Mouse (Mus musculus) thymus, postnatal 0 days (tissue): ENCODE measurements around the gene Dstyk. TPM values are rescaled to one million over a fixed set of nuclear protein-coding genes. Genes with fewer than 3 reads are reported as not detected.
"Not testable (repeated sequence)": the region's sequence is repeated elsewhere in the genome, so short reads cannot be mapped to it uniquely, and the experiment has no call there.

ENCODE experiments used
- DNase-seq: peaks from one replicate; pipeline ENCODE4 v3.0.0-alpha.2; 2015; ENCODE audit warnings: low spot score
- polyA plus RNA-seq: library from polyadenylated mRNA; unstranded; fragments of >200 nt; fragmentation: Nextera tagmentation; extraction: Ambion mirVana; gene quantifications from 2 replicates; pipeline ENCODE4 v1.2.1, GENCODE M21; 2015

The Dstyk gene
- polyA plus RNA-seq, 1 experiment from 2014 or later, result 4.8 TPM

DNA sequence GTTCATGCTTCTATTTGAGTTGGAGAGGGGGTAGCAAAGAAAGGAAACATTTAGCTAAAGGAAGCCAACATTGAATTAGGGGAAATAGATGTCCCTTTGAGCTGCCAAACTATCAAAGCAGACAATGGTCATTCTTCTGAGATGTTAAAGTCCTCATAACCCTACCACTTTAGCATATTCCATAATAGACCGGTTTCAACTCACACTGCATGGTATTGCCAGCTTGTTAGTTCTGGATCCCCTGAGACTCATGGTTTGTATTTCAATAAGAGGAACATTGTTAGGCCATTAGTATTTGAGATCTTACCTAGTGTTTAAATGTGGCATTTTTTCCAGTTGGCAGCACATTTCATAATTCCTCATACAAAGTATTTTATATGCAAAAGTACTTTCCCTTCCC is 19.6 kb downstream of the Dstyk start:
- no peak for DNase-seq

DNA sequence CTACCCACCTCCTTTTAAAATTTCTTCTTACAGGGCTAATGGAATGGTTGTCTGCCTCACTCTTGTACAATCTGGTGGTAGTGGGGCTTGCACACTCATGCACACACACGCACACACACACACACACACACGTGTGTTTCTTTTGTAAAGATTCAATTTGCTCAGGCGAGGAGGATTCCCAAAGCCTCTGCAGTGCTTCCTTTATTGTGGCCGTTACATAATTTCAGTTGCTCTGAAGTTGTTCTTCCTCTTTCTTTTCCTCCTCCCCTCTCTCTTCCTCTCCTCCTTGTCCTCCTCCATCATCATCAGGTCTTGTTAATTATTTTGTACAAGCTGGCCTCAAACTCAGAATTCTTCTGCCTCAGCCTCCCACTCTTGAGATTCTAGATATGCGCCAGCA is 20.0 kb downstream of the Dstyk start:
- DNase-seq, result no peak

DNA sequence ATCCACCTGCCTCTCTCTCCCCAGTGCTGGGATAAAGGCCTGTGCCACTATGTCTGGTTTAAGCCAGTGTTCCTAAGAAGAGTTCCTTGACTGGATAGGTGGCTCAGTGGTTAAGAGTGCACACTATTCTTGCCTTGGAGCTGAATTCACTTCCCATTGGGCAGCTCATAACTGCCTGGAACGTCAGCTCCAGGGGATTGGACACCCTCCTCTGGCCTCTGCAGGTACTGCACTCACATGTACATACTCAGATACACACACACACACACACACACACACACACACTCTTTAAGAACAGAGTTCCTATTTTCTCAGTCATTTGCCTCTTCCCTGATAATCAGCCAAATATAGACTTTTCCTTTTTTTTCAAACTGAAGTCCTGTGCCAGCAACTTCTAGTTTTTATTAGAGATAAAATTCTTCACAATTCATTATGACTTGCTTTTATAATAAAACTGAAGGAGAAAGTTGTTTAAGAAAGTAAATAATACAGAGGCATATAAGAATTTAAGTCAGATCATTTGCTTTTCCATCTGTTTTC is 23.6 kb downstream of the Dstyk start:
- no peak for DNase-seq

DNA sequence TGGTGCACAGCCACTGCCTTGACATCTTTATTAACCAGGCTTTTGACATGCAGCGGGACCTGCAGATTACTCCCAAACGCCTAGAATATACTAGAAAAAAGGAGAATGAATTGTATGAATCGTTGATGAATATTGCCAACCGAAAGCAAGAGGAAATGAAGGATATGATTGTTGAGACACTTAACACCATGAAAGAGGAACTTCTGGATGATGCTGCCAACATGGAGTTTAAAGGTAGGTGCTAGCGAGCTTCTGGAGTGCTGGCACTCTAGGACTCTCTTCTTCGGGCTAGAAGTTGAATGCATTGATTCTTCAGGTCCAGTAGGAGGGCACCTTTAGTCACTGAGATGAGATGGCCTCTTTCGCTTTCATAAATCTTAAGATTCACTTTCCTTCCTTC is 32.4 kb downstream of the Dstyk start:
- DNase-seq, result no peak

DNA sequence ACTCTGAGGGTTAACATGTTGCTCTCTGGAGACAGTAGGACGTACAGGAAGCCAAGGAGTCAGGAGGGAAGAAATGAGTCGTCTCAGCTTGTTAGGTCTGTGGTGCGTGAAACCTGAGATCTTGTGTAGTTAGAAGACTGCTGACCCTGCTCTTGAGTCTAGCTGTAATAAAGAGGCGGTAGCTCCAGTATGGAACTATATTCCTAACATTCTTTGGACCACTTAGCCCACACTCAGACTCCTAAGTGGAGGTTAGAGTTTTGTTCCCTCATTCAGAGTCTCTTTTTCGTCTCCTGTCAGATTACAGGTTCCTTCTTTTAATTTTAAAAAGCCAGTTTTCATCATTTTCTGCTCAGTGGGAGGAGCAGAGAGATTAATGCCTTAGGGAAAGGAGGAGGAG is 47.3 kb downstream of the Dstyk start:
- no peak for DNase-seq

DNA sequence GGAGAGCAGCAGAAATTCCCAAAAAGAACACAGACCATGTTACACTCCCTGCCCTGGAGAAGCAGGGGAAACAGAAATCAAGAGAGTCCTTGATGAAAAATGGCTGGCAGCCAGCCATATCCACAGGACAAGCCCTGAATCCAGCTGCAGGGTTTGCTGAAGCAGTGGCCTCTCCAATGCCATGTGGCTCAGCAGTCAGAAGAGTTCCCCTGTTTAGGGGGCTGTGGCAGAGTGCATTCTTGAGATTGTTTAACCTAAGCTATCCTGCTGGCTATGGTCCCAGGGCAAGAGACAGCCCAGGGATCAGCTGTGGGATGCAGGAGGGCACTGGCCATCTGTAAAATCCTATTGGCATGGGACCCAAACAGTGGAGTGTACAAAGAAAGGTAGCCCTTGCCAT is 51.6 kb downstream of the Dstyk start:
- DNase-seq, result no peak

DNA sequence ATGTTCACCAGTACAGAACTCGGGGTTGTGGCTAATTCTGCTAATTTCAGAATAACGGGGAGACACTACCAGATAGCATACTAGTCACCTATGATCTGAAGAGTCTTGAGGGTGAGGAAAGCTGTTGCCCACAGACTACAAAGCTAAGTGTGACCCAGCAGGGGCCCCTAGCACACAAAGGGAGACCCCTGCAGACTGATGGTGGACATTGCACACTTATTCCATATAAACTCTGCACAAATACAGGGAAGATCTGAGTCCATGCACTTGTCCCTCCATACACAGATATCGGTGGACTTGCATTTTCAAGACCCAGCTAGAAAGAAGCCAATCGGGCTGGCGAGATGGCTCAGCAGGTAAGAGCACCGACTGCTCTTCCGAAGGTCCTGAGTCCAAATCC is 52.2 kb downstream of the Dstyk start:
- DNase-seq, result no peak

DNA sequence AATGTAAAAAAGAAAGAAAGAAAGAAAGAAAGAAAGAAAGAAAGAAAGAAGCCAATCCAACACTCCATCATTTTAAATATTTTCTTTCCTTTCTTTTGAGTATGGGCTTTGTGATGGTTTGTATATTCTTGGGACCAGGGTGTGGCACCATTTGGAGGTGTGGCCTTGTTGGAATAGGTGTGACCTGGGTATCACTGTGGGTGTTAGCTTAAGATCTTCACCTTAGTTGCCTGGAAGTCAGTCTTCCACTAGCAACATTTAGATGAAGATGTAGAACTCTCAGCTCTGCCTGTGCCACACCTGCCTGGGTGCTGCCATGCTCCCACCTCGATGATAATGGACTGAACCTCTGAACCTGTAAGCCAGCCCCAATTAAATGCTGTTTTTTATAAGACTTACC is 52.7 kb downstream of the Dstyk start:
- DNase-seq, result not testable (repeated sequence)

DNA sequence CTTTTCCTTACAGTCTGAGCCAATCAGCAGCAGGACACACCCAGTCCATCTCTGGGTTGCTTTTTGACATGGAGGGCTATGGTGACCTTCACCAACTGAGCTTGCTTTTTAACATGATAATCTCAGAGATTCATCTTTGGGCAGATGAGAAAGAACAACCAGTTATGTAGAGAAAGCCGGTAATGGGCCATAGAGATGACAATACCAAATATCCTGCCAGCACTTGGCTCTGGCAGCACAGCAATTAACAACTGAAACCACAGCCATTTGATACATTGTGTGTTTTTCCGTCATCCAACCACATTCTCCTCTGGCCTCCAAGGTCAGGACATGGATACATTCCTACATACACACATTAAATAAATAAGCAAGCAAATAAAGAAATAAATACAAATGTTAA is 53.7 kb downstream of the Dstyk start:
- no peak for DNase-seq

DNA sequence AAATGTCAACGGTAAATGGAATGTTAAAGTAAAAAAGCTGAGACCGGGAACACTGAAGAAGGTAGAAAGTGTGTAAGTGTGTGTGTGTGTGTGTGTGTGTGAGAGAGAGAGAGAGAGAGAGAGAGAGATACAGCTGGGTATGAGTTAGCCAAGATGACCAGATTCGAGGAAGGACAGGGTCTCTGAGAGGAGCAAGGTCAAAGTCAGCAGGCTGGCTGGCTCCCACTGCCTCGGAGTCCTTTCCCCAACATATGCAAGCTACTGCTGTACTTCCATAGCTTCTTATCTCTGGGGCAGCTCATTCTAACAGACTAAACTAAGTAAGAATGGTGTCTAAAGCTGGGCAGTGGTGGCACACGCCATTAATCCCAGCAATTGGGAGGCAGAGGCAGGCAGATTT is 54.1 kb downstream of the Dstyk start:
- no peak for DNase-seq

DNA sequence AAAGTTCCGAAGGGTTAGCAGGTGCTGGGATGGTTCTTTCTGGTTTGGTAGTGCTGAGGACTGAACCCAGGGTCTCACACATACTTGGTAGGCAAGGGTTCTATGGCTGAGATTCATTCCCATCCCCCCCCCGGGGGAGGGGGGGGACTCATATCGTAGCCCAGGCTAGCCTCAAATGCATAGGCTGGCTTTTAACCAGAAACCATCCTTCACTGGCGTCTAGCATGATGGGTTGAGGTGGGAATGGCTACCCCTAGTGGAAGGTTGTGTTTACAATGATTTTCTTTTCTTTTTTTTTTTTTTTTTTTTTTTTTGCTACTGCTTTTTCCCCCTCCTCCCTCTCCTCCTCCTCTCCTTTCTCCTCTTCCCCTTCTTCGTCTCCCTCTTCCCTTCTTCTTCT is 55.2 kb downstream of the Dstyk start:
- DNase-seq, result peak; percentile 6

DNA sequence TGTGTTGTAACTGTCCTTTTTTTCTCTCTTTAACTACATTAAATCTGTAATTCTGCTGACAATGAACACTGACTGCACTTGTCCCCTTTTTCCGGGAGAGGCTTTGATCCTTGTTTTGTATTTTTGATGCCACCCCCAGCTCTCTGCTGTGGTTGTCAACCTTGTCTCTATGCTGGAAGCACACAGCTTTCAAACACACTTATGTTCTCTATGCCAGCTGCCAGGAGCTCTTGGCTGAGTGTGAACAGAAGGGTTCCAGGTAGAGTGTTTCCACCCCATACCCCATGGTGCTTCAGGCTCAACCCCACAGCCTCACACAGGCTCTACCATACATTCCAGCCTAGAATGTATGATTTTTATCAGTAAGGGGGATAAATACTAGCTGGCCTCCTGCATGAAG is 57.1 kb downstream of the Dstyk start:
- no peak for DNase-seq

DNA sequence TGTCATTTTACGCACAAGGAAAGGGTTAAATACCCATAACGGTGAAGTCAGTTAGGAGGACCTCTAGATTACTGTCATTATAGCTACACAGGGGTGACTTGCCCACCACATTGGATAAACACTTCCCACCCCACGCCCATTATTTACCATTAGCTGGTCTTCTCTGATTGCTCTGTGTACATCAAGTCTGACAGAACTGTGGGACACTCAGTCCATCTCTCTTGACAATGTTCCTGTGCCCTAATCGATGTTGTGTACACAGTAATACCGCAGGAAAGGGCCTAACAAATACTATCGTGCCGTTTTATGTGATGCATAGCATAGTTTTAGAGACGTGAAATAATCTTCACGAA is 59.2 kb downstream of the Dstyk start:
- DNase-seq, result no peak

DNA sequence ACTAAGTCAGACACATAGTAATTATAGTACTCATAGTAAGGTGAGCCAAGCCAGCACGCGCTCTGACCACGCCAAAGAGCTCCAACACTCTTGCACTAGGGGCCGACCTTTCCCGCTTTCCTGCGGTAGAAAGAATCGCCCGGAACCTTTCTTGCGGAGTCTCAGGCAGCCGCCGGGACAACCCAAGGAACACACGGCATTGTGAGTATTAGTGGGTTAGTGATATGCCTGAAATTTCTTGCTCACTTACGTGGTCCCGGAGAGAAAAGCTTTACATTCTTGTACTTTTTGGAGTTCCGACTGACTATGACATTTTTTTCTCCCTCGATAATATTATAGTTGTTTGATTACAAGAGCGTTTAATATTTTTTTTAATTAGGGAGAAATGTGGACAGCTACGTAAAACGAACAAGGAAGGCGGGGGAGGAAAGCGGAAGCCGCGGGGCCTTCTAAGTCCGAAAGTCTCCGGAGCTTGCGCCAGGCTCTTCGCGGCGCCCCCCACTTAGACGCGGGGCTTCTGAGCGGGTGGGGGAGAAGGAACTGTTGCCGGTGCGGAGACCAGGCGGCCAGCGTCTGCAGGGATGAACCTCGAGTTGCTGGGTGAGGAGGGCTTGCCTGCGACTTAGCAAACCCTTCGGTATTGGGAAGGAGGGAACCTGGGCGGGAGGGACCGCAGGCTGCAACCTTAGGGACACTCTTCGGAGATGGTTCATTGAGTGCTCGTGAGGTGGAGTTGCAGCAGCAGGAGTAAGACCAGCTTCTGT is 59.8 kb downstream of the Dstyk start, which contains the start of gene Rbbp5:
Gene Rbbp5, plus strand, starts transcription at position 438 of the 764 bp plus-strand sequence.
- peak; percentile 91 for DNase-seq

DNA sequence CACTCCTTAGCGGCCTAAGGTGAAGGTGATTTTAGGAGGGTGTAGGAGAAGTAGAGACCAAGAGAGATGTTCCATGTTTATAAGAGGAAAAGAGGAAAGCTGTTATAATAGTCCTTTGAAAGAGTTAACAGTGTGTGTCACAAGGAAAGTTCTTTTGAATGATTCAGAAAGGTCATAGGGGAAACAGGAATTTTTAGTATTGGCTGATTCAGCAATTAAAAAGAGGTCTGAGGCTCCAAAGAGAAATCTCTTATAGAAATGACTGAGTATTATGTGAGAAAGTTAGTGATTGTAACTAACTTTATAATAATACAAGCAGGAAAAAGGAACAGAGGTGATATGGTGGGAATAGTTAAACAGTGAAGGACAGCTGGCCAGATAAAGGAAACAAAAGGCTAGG is 62.1 kb downstream of the Dstyk start:
- no peak for DNase-seq

DNA sequence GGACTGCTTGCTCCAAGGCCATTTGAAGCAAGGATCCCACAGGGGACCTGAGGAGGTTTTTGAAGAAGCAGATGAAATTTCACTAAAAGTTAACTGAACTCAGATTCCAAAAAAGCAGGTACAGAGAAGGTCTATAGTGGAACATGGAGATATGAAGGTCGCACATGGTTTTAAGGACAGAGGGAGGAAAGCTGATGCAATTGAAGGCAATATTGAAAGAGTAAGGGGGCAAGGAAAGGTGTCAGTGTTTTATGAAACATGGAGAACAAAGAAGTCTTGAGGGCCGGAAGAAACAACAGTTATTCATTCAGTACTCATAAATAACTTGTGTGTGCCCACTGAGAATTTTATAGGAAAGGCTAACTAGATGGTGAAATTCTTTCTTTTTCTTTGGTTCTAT is 64.3 kb downstream of the Dstyk start:
- DNase-seq, result no peak

DNA sequence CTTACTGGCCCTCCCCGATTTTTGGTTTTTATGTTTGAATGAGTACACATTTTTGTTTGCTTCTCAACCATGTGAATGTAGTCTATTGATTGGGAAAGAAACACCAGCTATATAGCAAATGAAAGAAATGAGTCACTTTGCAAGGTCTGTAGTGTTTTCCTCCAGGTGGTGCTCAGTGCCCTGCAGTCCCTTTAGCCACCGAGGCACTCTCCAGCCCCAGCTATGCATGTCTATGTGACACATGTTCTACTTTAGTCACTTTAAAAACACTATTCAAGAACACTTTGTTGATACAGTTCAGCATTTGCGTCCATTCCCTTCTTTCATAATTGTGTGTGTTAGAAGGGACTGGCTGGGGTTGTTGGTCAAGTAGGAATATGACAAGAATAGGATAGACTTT is 65.9 kb downstream of the Dstyk start:
- DNase-seq, result no peak

DNA sequence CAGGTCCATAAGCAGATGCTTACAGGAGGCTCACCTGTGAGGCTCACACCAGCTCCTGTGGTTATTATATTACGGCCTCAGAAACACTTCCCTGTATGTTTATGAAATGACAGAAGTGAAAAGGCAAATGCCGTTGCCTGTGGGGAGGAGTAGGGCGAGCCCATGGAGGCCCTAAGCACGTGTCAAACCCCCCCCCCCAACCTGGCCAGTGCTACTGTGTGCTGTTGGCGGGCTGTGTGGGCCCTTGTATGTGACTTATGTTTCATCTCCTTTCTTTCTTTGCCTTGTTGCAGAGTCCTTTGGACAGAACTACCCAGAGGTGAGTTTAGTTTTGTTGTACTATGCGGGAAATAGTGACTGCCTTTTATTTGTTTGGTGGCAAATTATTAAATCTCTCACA is 66.4 kb downstream of the Dstyk start:
- no peak for DNase-seq

DNA sequence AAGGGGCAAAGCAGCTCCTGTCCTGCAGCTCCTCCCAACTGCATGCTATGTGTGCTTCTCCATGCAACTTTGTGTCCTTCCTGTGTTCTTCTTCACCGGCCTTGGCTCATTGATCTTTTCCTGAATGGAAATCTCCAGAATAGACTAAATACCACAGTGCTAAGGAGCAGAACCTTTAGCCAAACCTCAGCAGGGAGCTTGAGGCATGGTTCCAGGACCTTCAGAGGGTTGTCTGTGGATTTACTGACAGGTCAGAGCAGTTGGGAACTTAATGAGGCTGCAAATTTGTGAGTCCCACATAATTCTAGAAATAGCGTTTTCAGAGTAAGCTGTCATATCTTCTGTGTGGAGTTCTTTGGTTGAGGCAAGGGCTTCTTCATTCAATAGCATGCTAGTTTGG is 83.2 kb downstream of the Dstyk start:
- DNase-seq, result no peak

DNA sequence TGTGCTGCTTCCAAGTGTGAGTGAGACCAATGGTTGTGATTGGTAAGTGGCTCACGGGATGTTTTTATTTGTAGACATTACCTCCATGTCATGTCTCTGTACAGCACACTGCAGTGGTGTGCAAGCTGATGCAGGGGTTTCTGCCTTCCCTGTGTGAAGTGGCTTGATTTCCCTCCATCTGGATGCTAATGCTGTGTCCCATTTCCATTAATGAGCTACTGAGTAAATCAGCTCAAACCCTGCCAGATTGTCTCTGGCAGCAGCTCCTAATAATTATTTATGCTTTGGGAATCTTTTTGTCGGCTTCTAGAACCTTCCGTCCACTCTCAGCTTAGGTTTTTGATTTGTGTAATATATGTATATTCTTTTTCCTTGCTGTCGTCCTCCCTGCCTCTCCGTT is 87.8 kb downstream of the Dstyk start:
- no peak for DNase-seq

DNA sequence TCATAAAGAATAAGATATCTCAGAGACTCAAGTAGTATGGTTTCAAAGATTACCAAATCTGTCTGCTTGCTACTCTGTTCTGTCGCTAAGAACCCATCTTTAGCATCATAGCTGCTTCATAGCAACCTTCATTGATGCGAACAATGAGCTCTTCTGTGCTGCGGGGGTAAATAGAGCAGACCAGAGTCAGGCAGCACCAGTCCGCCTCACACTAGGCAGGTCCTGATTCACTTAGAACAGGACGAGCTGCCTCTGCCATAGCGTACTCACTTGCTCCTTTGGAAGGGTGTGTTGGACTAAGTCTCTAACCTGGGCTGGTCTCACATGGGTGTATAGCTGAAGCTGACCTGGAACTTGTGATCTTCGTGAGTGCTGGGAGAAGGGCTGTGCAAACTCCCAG is 88.7 kb downstream of the Dstyk start, which contains the start of gene Tmem81:
Gene Tmem81, plus strand, starts transcription at position 173 of the 400 bp plus-strand sequence.
- no peak for DNase-seq

DNA sequence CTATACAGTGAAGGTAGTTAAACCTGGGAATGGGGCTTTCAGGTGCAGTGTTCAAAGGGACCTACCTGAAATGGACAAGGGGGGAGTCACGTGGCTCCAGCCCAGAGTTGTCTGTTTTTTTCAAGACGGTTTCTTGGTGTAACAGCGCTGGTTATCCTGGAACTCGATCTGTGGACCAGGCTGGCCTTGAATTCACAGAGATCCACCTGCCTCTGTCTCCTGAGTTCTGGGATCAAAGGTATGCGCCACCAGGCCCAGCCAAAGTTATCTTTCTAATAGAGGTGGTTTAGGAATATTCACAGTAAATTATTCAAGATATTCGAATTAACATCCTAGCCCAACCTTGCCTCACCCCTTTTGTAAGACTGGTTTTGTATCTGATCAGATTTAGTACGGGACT is 89.3 kb downstream of the Dstyk start:
- DNase-seq, result no peak

DNA sequence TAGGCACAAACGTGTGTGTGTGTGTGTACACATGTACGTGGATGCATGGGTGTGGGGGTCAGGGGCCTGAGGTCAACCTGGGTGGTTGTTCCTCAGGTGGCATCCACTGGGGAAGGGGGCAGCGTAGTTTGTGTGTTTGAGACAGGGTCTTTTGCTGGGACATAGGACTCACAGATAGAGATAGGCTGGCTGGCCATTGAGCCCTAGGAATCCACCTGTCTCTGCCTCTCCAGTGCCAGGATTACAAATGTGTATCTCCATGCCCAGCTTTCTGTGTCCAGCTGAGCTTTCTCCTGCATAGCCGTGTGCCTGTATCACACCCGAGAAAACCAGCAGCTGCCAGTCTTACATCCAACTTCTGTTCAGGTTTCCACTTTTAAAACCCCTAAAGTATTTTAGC is 92.4 kb downstream of the Dstyk start:
- DNase-seq, result no peak

DNA sequence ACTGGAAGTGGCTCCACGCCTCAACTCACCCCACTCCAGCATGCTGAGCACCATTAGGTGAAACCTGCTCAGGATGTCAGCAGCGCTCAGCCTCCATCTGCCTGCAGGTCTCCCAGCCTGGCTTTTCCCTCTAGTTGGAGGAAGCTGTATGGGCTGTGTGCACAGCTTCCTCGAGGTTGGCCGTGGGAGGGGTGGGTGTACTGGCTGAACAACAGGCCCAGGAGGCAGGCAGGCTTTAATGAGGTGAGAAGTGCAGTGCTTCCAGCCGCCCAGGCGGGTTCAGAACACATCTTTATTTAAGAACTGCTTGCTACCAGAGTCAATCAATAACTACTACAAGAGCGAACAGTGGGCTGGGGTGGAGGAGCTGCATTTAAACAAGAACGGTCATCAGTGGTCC is 94.2 kb downstream of the Dstyk start:
- no peak for DNase-seq
